ENCODE assay signal across 14 mouse cellular contexts in the genomic region with DNA sequence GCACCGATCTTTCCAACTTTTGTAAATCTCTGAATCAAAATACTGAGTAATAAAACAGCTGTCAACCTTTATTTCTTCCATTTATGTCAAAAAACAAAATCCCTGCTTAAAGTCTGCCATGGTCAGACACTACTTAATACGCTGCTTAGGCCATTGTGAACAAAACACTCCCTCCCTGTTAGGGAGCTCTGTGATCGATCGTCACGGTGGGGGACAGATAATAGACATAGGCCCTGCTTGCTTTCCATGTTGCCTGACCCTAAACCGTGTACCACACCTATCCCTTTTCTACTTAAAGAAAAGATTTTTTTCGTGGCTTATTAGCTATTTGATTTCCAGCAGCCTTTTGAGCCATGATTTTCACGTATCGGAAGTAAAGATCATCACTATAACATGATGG.
"Had no signal": no experiment of that assay in that cellular context is flagged by ENCODE, and none has a peak within 500 bp of the region (broad histone marks: within the 10 kb centered on the region; RNA-seq: fewer than 3 reads in every experiment).

No protein-coding gene starts in this region.

- H3K4me3 ChIP-seq: liver, embryonic 15.5 days; lung, embryonic 15.5 days; megakaryocyte, embryonic 14.5 days; neural tube, embryonic 12.5 days; stomach, embryonic 15.5 days had no signal

- H3K9me3 ChIP-seq: liver, embryonic 15.5 days; lung, embryonic 15.5 days; megakaryocyte, embryonic 14.5 days; neural tube, embryonic 12.5 days; stomach, embryonic 15.5 days had no signal

- H3K4me2 ChIP-seq: liver, embryonic 15.5 days; lung, embryonic 15.5 days; neural tube, embryonic 12.5 days; stomach, embryonic 15.5 days had no signal

- H3K27me3 ChIP-seq: liver, embryonic 15.5 days; lung, embryonic 15.5 days; megakaryocyte, embryonic 14.5 days; neural tube, embryonic 12.5 days; stomach, embryonic 15.5 days had no signal

- ATAC-seq: liver, postnatal 0 days had no signal

- DNase-seq: liver, postnatal 0 days; lung, adult 2 months; lung, postnatal 14 days; right cerebral cortex, postnatal 14 days; thymus, adult 2 months; thymus, postnatal 25 days; thymus, postnatal 4 days had no signal

- H3K9ac ChIP-seq: liver, embryonic 15.5 days; liver, postnatal 0 days; lung, embryonic 15.5 days; neural tube, embryonic 12.5 days; stomach, embryonic 15.5 days had no signal

- H3K36me3 ChIP-seq: liver, embryonic 15.5 days; lung, embryonic 15.5 days; neural tube, embryonic 12.5 days; stomach, embryonic 15.5 days had no signal

- H3K4me1 ChIP-seq: liver, embryonic 15.5 days; megakaryocyte, embryonic 14.5 days; neural tube, embryonic 12.5 days; stomach, embryonic 15.5 days had no signal

- H3K27ac ChIP-seq: liver, embryonic 15.5 days; lung, embryonic 15.5 days; macrophage; neural tube, embryonic 12.5 days; stomach, embryonic 15.5 days; stomach, postnatal 0 days had no signal
